Mouse (Mus musculus): ENCODE data around the gene Clmn. TPM values are rescaled to one million over a fixed set of nuclear protein-coding genes. Genes with fewer than 3 reads are reported as not detected.

Clmn gene
- polyA plus RNA-seq, 1 experiment: 0.13 TPM

GRCm38 (mm10) chr12:104797905-104798304, 67.0 kb downstream of the Clmn start:
- DNase-seq (ENCODE audit: low read depth in 1 of 2, low spot score in 2 of 2): no peak

GRCm38 (mm10) chr12:104796635-104797378, 68.1 kb downstream of the Clmn start:
- 83% methylated on average over 11 of the region's 11 CpGs for WGBS
- Histone ChIP-seq H3K4me1 (ENCODE audit: control insufficient read depth, insufficient read depth, insufficient read length) (no peaks in the 10 kb centered on the region), H3K27ac (ENCODE audit: insufficient read depth, low read length) (no peak overlapping the region), H3K36me3 (ENCODE audit: control insufficient read depth, insufficient read depth, low read length) (no peaks in the 10 kb centered on the region), H3K4me3 (ENCODE audit: extremely low read depth, insufficient read depth, insufficient read length) (no peak overlapping the region), H3K27me3 (ENCODE audit: control insufficient read depth, insufficient read depth, low read length) (no peaks in the 10 kb centered on the region)
- TF ChIP-seq POLR2A (IDR thresholded peaks at IDR 0.05; ENCODE audit: low read depth, low read length) (no peak), CTCF (IDR thresholded peaks at IDR 0.05; ENCODE audit: extremely low read depth, insufficient read depth, insufficient read length, insufficient replicate concordance) (no peak)
- no peak for DNase-seq (ENCODE audit: low read depth in 1 of 2, low spot score in 2 of 2)

More at GRCm38 (mm10) chr12:104797905-104798304, 67.0 kb downstream of the Clmn start:
- Histone ChIP-seq H3K36me3 (ENCODE audit: control insufficient read depth, insufficient read depth, low read length) (no peaks in the 10 kb centered on the region), H3K4me3 (ENCODE audit: extremely low read depth, insufficient read depth, insufficient read length) (no peak overlapping the region), H3K27ac (ENCODE audit: insufficient read depth, low read length) (no peak overlapping the region), H3K27me3 (ENCODE audit: control insufficient read depth, insufficient read depth, low read length) (no peaks in the 10 kb centered on the region), H3K4me1 (ENCODE audit: control insufficient read depth, insufficient read depth, insufficient read length) (no peaks in the 10 kb centered on the region)
- 97% methylated on average over 6 of the region's 6 CpGs for WGBS
- TF ChIP-seq CTCF (IDR thresholded peaks at IDR 0.05; ENCODE audit: extremely low read depth, insufficient read depth, insufficient read length, insufficient replicate concordance) (no peak), POLR2A (IDR thresholded peaks at IDR 0.05; ENCODE audit: low read depth, low read length) (no peak)

GRCm38 (mm10) chr12:104794957-104795356, 69.9 kb downstream of the Clmn start:
- DNase-seq (ENCODE audit: low read depth in 1 of 2, low spot score in 2 of 2): no peak
- WGBS: 49% methylated on average over 5 of the region's 5 CpGs
- Histone ChIP-seq H3K27me3 (ENCODE audit: control insufficient read depth, insufficient read depth, low read length) (no peaks in the 10 kb centered on the region), H3K4me1 (ENCODE audit: control insufficient read depth, insufficient read depth, insufficient read length) (no peaks in the 10 kb centered on the region), H3K4me3 (ENCODE audit: extremely low read depth, insufficient read depth, insufficient read length) (no peak overlapping the region), H3K27ac (ENCODE audit: insufficient read depth, low read length) (no peak overlapping the region), H3K36me3 (ENCODE audit: control insufficient read depth, insufficient read depth, low read length) (no peaks in the 10 kb centered on the region)
- TF ChIP-seq CTCF (IDR thresholded peaks at IDR 0.05; ENCODE audit: extremely low read depth, insufficient read depth, insufficient read length, insufficient replicate concordance) (no peak), POLR2A (IDR thresholded peaks at IDR 0.05; ENCODE audit: low read depth, low read length) (no peak)

GRCm38 (mm10) chr12:104793486-104793885, 71.4 kb downstream of the Clmn start:
- no peaks in the 10 kb centered on the region for H3K36me3 ChIP-seq (ENCODE audit: control insufficient read depth, insufficient read depth, low read length)
- DNase-seq (ENCODE audit: low read depth in 1 of 2, low spot score in 2 of 2): no peak
- no peaks in the 10 kb centered on the region for H3K4me1 ChIP-seq (ENCODE audit: control insufficient read depth, insufficient read depth, insufficient read length)
- TF ChIP-seq CTCF (IDR thresholded peaks at IDR 0.05; ENCODE audit: extremely low read depth, insufficient read depth, insufficient read length, insufficient replicate concordance) (no peak), POLR2A (IDR thresholded peaks at IDR 0.05; ENCODE audit: low read depth, low read length) (no peak)
- H3K27me3 ChIP-seq (ENCODE audit: control insufficient read depth, insufficient read depth, low read length): no peaks in the 10 kb centered on the region
- no peak overlapping the region for H3K27ac ChIP-seq (ENCODE audit: insufficient read depth, low read length)
- WGBS: 63% methylated on average over 12 of the region's 12 CpGs
- no peak overlapping the region for H3K4me3 ChIP-seq (ENCODE audit: extremely low read depth, insufficient read depth, insufficient read length)

GRCm38 (mm10) chr12:104777603-104778002, 87.3 kb downstream of the Clmn start:
- H3K27ac ChIP-seq (ENCODE audit: insufficient read depth, low read length): no peak overlapping the region
- DNase-seq (ENCODE audit: low read depth in 1 of 2, low spot score in 2 of 2): no peak
- H3K4me1 ChIP-seq (ENCODE audit: control insufficient read depth, insufficient read depth, insufficient read length): no peaks in the 10 kb centered on the region
- no peaks in the 10 kb centered on the region for H3K36me3 ChIP-seq (ENCODE audit: control insufficient read depth, insufficient read depth, low read length)
- H3K4me3 ChIP-seq (ENCODE audit: extremely low read depth, insufficient read depth, insufficient read length): no peak overlapping the region
- 53% methylated on average over 1 of the region's 1 CpGs for WGBS
- TF ChIP-seq POLR2A (IDR thresholded peaks at IDR 0.05; ENCODE audit: low read depth, low read length) (no peak), CTCF (IDR thresholded peaks at IDR 0.05; ENCODE audit: extremely low read depth, insufficient read depth, insufficient read length, insufficient replicate concordance) (no peak)
- no peaks in the 10 kb centered on the region for H3K27me3 ChIP-seq (ENCODE audit: control insufficient read depth, insufficient read depth, low read length)

GRCm38 (mm10) chr12:104771941-104772340, 92.9 kb downstream of the Clmn start:
- no peaks in the 10 kb centered on the region for H3K4me1 ChIP-seq (ENCODE audit: control insufficient read depth, insufficient read depth, insufficient read length)
- 73% methylated on average over 2 of the region's 2 CpGs for WGBS
- H3K27ac ChIP-seq (ENCODE audit: insufficient read depth, low read length): no peak overlapping the region
- no peaks in the 10 kb centered on the region for H3K27me3 ChIP-seq (ENCODE audit: control insufficient read depth, insufficient read depth, low read length)
- no peak for DNase-seq (ENCODE audit: low read depth in 1 of 2, low spot score in 2 of 2)
- TF ChIP-seq CTCF (IDR thresholded peaks at IDR 0.05; ENCODE audit: extremely low read depth, insufficient read depth, insufficient read length, insufficient replicate concordance) (no peak), POLR2A (IDR thresholded peaks at IDR 0.05; ENCODE audit: low read depth, low read length) (no peak)
- H3K4me3 ChIP-seq (ENCODE audit: extremely low read depth, insufficient read depth, insufficient read length): no peak overlapping the region
- H3K36me3 ChIP-seq (ENCODE audit: control insufficient read depth, insufficient read depth, low read length): no peaks in the 10 kb centered on the region

- H3K36me3 ChIP-seq (ENCODE audit: control insufficient read depth, insufficient read depth, low read length): no peaks in the 10 kb centered on the region
- DNase-seq (ENCODE audit: low read depth in 1 of 2, low spot score in 2 of 2): no peak
- H3K27ac ChIP-seq (ENCODE audit: insufficient read depth, low read length): no peak overlapping the region
- H3K4me1 ChIP-seq (ENCODE audit: control insufficient read depth, insufficient read depth, insufficient read length): no peaks in the 10 kb centered on the region
- WGBS: 80% methylated on average over 10 of the region's 10 CpGs
- no peak overlapping the region for H3K4me3 ChIP-seq (ENCODE audit: extremely low read depth, insufficient read depth, insufficient read length)
- no peaks in the 10 kb centered on the region for H3K27me3 ChIP-seq (ENCODE audit: control insufficient read depth, insufficient read depth, low read length)
- TF ChIP-seq CTCF (IDR thresholded peaks at IDR 0.05; ENCODE audit: extremely low read depth, insufficient read depth, insufficient read length, insufficient replicate concordance) (no peak), POLR2A (IDR thresholded peaks at IDR 0.05; ENCODE audit: low read depth, low read length) (no peak)
These were observed 95.6 kb downstream of the Clmn start for GRCm38 (mm10) chr12:104769201-104769785.

All from spleen, adult 2 months (tissue).